Mouse (Mus musculus): ENCODE results near the gene Unc5c.

DNA sequence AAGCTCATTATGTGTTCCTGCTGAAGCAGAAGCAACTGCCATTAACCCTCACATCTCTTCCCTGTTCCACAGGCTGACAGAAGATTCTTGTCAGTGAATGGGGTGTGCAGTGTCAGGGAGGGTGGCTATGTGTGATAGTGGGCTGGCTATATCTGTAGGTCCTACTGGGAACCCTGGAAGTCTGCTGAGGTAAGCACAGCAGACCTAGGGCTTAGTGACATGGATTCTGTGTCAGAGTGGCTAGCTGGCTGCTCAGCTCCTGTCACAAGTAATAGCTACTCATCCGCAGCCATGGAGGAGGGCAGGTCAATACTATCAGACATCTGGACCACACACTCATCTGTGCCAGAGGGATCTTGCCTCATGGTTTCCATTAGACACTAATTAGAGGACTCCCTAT, 349.8 kb downstream of the Unc5c start:
- no peak for TF ChIP-seq CTCF (IDR thresholded peaks at IDR 0.05; ENCODE audit: extremely low read depth, insufficient read length, insufficient replicate concordance, low read depth, low read length)
- no peak for TF ChIP-seq POLR2A (IDR thresholded peaks at IDR 0.05; ENCODE audit: low read depth, low read length)

Measured in small intestine, adult 2 months (tissue).